Mouse (Mus musculus): ENCODE measurements around the gene Agmat. TPM values are rescaled to one million over a fixed set of nuclear protein-coding genes. Genes with fewer than 3 reads are reported as not detected.

Gene Agmat
- 18.4 and 18.5 TPM in 2 replicates for polyA plus RNA-seq (2015; fragmentation: Nextera tagmentation; extraction: Ambion mirVana)

DNA sequence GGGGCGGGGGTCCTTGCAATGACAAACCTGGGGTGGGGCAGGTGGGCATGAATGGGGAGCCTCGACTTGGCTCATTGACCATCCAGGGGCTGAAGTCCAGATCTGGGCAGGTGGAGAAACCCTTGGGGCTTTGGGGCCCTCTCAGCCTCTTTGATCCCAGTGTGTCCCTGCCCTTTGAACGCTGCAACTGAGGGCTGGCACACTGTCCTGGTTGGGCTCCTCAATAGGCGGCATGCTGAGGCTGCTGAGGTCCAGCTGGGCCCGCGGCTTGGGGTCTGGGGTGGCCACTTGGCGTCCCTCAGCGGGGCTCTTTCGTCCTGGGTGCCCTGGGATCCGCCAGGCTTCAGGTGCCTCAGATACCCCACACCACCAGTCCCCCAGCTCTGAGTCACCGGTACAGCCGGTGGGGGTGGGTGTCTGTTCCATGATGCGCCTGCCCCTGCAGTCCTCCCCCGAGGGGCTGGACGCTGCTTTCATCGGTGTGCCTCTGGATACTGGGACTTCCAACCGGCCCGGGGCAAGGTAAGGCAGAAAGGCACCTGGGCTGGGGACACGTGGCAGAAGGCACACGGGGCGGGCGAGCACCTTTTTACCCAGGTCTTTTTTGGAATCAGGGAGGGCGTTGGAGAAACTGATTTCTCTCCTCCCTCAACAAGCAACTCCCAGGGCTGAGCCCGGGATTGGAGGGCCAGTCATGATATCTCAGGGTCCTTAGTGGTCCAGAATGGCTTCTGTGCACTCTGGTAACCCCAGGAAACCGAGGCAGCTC lies at the start of gene Agmat:
Agmat (plus strand) TSS at position 95 of the 769 bp plus-strand sequence.
- H3K27ac ChIP-seq = peak within 1 kb of the TSS; percentile 65
- peak within 1 kb of the TSS; percentile 18 for H3K4me2 ChIP-seq
- H3K9ac ChIP-seq = peak within 1 kb of the TSS; percentile 46
- 34% methylated on average over 25 of the region's 25 CpGs for WGBS (ENCODE audit: insufficient replicate concordance)
- no peaks in the 10 kb centered on the region for H3K36me3 ChIP-seq
- peak within 1 kb of the TSS; percentile 37 for H3K4me3 ChIP-seq (replicated peaks)
- no peaks in the 10 kb centered on the region for H3K27me3 ChIP-seq
- ATAC-seq (ENCODE audit: low read depth) (no peak), DNase-seq (no peak)
- peaks cover 59% of the 10 kb centered on the region for H3K4me1 ChIP-seq (replicated peaks)
- H3K9me3 ChIP-seq (replicated peaks) = no peaks in the 10 kb centered on the region

DNA sequence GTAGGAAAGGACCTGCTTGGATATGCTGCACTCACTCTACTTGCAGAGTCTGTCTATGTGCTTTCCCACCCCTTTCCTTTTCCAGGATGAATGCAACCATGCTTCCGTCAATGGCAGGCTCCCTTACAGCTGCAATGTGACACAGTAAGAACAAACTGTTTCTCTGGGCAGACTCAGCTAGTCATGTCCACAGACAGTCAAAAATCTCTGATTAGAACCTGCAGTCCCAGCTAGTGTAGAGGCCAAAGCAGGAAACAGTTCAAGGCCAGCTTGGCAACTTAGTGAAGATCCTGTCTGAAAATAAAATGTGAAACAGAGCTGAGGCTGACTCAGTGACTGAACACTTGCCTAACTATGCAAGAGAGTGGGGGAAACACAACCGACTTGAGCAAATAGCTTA lies 41.8 kb upstream of the Agmat start:
- no peak for ATAC-seq (ENCODE audit: low read depth)
- no peak overlapping the region for H3K9ac ChIP-seq
- H3K9me3 ChIP-seq (replicated peaks) = no peaks in the 10 kb centered on the region
- WGBS (ENCODE audit: insufficient replicate concordance) = 88% methylated on average over 2 of the region's 2 CpGs
- no peak for DNase-seq
- H3K27me3 ChIP-seq = no peaks in the 10 kb centered on the region
- no peak overlapping the region for H3K27ac ChIP-seq
- H3K36me3 ChIP-seq = peaks cover 100% of the 10 kb centered on the region
- no peak overlapping the region for H3K4me3 ChIP-seq (replicated peaks)
- peaks cover 10% of the 10 kb centered on the region; the same call in 1 of the 2 replicates for H3K4me1 ChIP-seq (replicated peaks)
- no peak overlapping the region for H3K4me2 ChIP-seq

DNA sequence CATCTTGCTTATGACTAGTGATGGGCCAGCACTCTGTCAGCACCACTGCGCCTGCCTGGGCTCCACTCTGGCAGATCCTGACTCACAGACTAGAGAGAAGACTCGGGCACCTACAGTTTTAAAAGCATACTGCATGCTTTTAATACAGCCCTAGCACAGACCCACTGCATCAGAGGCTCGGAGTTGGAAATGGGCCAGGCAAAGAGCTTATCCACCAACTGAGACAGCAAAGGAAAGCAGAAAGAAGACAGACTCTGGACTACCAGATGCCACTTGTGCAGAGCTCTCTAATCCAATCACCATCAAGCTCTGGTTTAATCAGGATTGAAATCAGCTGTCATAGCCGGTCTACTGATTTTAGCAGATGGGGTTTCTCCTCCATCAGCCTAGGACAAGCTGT lies 41.1 kb upstream of the Agmat start:
- Histone ChIP-seq H3K36me3 (peaks cover 100% of the 10 kb centered on the region), H3K27me3 (no peaks in the 10 kb centered on the region), H3K9me3 (replicated peaks) (no peaks in the 10 kb centered on the region), H3K9ac (no peak overlapping the region), H3K27ac (no peak overlapping the region), H3K4me2 (no peak overlapping the region), H3K4me3 (replicated peaks) (no peak overlapping the region), H3K4me1 (replicated peaks) (peaks cover 3% of the 10 kb centered on the region; the same call in 1 of the 2 replicates)
- DNase-seq (no peak), ATAC-seq (ENCODE audit: low read depth) (no peak)
- WGBS (ENCODE audit: insufficient replicate concordance) = 86% methylated on average over 4 of the region's 4 CpGs

DNA sequence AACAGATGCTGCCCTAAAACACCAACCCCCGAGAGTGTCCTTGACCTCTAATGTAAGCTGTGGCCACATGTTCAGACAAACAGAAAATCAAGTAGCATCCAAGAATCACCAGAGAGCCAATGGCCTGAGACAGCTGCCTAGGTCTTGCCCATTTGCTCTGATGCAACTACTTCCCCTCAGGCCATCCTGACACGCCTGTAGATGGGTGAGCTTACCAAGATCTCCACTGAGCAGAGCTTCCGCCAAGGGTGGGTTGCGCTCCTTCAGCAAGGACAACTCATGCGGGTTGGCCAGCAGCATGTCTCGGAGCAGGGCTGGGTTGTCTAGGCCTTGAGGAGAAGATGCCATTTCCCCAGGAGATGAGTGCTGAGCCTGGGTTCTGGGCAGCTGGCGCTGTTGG lies 38.5 kb upstream of the Agmat start:
- H3K27ac ChIP-seq = no peak overlapping the region
- H3K4me1 ChIP-seq (replicated peaks) = 0 out of 2 replicates have a peak, but pooled peaks cover 3% of the 10 kb centered on the region
- H3K4me2 ChIP-seq = no peak overlapping the region
- 82% methylated on average over 7 of the region's 7 CpGs for WGBS (ENCODE audit: insufficient replicate concordance)
- H3K4me3 ChIP-seq (replicated peaks) = no peak overlapping the region
- H3K36me3 ChIP-seq = peaks cover 100% of the 10 kb centered on the region
- no peaks in the 10 kb centered on the region for H3K9me3 ChIP-seq (replicated peaks)
- no peaks in the 10 kb centered on the region for H3K27me3 ChIP-seq
- DNase-seq (no peak), ATAC-seq (ENCODE audit: low read depth) (0 out of 2 replicates have a peak, but pooled peaks have one; percentile 13)
- H3K9ac ChIP-seq = no peak overlapping the region

DNA sequence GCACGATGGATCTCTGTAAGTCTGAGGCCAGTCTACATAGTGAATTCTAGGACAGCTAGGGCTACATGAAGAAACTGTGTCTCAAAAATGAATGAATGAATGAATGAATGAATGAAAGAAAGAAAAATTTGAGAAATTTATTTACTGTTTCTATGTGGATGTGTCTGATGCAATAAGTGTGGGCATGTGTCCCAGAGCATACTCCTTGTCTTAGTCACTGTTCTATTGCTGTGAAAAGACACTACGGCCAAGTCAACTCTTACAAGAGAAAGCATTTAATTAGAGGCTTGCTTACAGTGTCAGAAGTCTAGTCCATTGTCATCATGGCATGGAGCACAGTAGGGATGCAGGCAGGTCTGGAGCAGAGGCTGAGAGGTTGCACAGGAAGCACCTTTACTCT lies 37.5 kb upstream of the Agmat start:
- Histone ChIP-seq H3K4me3 (replicated peaks) (no peak overlapping the region), H3K27ac (no peak overlapping the region), H3K4me2 (no peak overlapping the region), H3K9ac (no peak overlapping the region), H3K36me3 (peaks cover 100% of the 10 kb centered on the region), H3K27me3 (no peaks in the 10 kb centered on the region), H3K9me3 (replicated peaks) (no peaks in the 10 kb centered on the region), H3K4me1 (replicated peaks) (peaks cover 13% of the 10 kb centered on the region)
- no peak for DNase-seq
- ATAC-seq (ENCODE audit: low read depth) = no peak
- 89% methylated on average over 2 of the region's 2 CpGs for WGBS (ENCODE audit: insufficient replicate concordance)

DNA sequence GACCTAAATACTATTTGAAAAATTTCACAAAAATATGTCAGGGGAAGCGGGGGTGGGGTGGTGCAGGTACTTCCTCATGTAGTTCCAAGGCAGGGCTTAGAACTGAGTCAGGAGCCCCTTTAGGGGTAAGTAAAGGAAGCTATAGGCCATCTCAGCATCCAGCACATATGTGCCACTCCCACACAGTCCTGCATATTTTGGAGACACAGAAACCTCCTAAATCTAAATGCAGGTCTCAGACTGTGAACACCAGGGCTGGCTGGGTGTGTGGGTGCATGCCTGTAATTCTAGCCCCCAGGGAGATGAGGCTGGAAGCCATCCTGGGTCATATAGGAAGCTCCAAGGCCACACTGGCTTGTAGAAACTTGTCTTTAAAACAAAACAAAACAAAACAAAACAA lies 35.2 kb upstream of the Agmat start:
- ATAC-seq (ENCODE audit: low read depth) (no peak), DNase-seq (no peak)
- H3K9me3 ChIP-seq (replicated peaks) = no peaks in the 10 kb centered on the region
- WGBS (ENCODE audit: insufficient replicate concordance) = 75% methylated on average over 1 of the region's 1 CpGs
- no peak overlapping the region for H3K4me2 ChIP-seq
- H3K27me3 ChIP-seq = no peaks in the 10 kb centered on the region
- H3K27ac ChIP-seq = no peak overlapping the region
- no peak overlapping the region for H3K4me3 ChIP-seq (replicated peaks)
- H3K9ac ChIP-seq = no peak overlapping the region
- peaks cover 35% of the 10 kb centered on the region for H3K4me1 ChIP-seq (replicated peaks)
- peaks cover 95% of the 10 kb centered on the region for H3K36me3 ChIP-seq

DNA sequence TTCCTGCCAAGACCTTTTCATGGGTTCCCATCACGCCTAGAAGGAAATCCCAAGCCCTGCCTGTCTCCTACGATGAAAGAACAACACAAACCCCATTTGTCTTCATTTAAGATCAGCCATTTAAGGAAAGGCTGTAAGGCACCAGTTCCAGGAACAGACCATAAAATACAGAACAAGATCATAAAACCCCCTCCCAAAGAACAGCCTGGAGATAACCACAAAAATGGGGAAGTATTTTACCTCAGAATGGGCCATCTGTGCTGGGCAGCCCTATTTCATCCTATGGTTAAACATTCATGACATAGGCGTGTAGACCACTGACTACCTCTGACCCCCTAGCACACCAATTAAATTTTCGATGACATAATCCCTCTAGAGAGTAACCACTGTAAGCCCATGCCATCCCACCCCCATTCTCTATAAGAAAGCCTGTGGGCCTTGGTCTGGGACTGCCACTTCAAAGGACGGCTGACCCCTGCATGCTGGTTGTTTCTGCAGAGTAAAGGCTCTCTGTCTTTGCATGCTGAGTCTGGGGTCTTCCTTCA lies 32.8 kb upstream of the Agmat start:
- Histone ChIP-seq H3K27ac (no peak overlapping the region), H3K36me3 (peaks cover 91% of the 10 kb centered on the region), H3K27me3 (no peaks in the 10 kb centered on the region), H3K9ac (no peak overlapping the region), H3K4me1 (replicated peaks) (peaks cover 55% of the 10 kb centered on the region), H3K4me2 (no peak overlapping the region), H3K4me3 (replicated peaks) (no peak overlapping the region), H3K9me3 (replicated peaks) (no peaks in the 10 kb centered on the region)
- WGBS (ENCODE audit: insufficient replicate concordance) = 49% methylated on average over 5 of the region's 5 CpGs
- no peak for ATAC-seq (ENCODE audit: low read depth)
- DNase-seq = no peak

DNA sequence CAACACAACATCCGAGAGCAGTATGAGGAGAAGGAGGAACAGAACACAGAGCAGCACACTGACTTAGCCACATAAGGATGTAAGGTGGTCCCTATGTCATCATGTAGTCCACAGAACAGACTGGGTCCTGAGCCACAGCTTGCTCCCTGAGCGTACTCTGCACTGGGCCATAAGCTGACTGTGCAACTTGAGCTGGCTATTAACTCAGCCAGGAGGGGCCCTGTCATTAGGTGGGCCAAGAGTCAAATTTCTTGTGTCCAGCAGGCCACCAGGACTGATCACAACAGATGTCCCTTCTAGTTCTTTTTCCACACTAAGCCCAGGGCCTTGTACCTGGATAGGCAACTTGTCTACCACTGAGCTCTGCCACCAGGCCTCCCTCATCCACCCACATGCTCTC lies 31.4 kb upstream of the Agmat start:
- H3K9ac ChIP-seq = no peak overlapping the region
- H3K36me3 ChIP-seq = peaks cover 89% of the 10 kb centered on the region
- H3K4me3 ChIP-seq (replicated peaks) = no peak overlapping the region
- WGBS (ENCODE audit: insufficient replicate concordance) = 69% methylated on average over 2 of the region's 2 CpGs
- no peak overlapping the region for H3K4me2 ChIP-seq
- H3K4me1 ChIP-seq (replicated peaks) = peaks cover 67% of the 10 kb centered on the region
- peak overlapping the region; percentile 36 for H3K27ac ChIP-seq
- H3K9me3 ChIP-seq (replicated peaks) = peaks cover under 1% of the 10 kb centered on the region; the same call in 1 of the 2 replicates
- no peaks in the 10 kb centered on the region for H3K27me3 ChIP-seq
- DNase-seq = no peak
- peak; percentile 45; the same call in 1 of the 2 replicates for ATAC-seq (ENCODE audit: low read depth)

DNA sequence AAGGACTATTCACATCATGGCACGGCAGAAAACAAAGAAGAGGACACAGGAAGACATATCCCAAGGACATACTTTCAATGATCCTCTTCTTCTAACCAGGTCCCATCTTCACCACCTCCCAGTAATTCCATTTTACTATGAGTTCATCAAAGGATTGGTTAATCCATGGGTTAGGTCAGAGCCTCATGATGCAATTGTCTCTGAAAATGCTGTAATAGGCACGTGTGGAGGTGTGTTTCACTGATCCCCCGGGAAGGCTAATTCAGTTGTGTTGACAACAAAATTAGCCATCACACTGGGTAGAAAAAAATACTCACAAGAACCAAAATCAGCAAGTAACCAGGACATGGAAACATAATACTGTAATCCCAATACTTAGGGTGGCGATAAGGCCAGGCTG lies 28.8 kb upstream of the Agmat start:
- Histone ChIP-seq H3K27me3 (no peaks in the 10 kb centered on the region), H3K36me3 (peaks cover 74% of the 10 kb centered on the region), H3K9ac (no peak overlapping the region), H3K9me3 (replicated peaks) (peaks cover 4% of the 10 kb centered on the region; the same call in 1 of the 2 replicates), H3K27ac (no peak overlapping the region), H3K4me1 (replicated peaks) (peaks cover 91% of the 10 kb centered on the region), H3K4me2 (no peak overlapping the region), H3K4me3 (replicated peaks) (no peak overlapping the region)
- no peak for ATAC-seq (ENCODE audit: low read depth)
- no peak for DNase-seq
- WGBS (ENCODE audit: insufficient replicate concordance) = 76% methylated on average over 4 of the region's 4 CpGs

DNA sequence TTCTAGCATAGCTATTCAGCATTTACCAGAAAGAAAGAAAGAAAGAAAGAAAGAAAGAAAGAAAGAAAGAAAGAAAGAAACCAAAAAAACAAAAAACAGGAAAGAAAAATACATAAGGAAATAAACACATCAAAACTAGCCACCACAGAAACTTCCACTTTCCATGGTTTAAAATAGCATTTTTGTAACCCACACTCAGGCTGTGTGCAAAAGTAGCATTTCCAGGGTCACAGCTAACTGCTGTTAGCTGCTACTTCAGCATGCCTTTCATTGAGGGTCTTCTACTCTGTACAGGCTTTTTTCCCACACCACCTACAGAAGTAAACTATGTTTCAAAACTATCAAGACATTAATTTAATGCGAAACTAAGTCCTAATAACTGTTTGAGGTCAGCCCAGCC lies 27.2 kb upstream of the Agmat start:
- H3K4me3 ChIP-seq (replicated peaks) = no peak overlapping the region
- no peak overlapping the region for H3K27ac ChIP-seq
- peaks cover 4% of the 10 kb centered on the region; the same call in 1 of the 2 replicates for H3K9me3 ChIP-seq (replicated peaks)
- WGBS (ENCODE audit: insufficient replicate concordance) = 85% methylated on average over 1 of the region's 1 CpGs
- peaks cover 58% of the 10 kb centered on the region for H3K36me3 ChIP-seq
- no peak overlapping the region for H3K9ac ChIP-seq
- ATAC-seq (ENCODE audit: low read depth) (no peak), DNase-seq (no peak)
- peak overlapping the region; percentile 13; the same call in 1 of the 2 replicates for H3K4me2 ChIP-seq
- H3K4me1 ChIP-seq (replicated peaks) = peaks cover 83% of the 10 kb centered on the region
- no peaks in the 10 kb centered on the region for H3K27me3 ChIP-seq

DNA sequence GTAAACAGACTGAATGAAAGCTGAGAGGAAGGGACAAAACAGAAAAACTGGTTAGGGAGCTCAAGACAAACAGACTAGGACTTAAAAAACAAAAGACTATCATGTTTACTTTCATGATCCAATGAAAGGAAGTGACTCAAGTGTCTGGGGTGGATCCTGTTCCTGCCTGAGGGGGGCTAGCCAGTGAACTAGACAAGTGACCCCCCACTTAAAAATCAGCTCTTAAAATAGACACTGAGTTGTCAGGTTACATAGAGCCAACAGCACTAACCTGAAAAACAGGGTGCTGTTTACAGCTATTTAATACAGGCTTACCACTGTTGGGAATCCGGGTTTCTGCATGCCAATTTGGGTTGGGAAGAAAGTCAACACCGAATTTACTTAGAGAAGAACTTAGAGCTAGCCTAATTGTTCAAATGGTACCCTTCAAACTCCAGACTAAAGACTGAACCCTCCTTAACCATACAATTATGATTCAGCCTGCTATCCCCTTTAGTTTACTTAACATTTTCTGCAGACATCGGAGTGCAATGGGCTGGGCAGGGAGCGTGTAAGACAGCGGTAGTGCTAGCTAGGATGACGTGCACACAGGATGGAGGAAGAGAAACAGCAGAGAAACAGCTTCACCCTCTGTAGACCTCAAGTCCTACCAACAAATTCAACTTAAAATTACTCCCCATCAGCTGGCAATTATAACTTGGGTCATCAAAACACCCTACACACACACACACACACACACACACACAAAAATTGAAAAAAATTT lies 25.5 kb upstream of the Agmat start:
- no peak for DNase-seq
- Histone ChIP-seq H3K27ac (peak overlapping the region; percentile 97; the same call in 1 of the 2 replicates), H3K4me3 (replicated peaks) (peak overlapping the region; percentile 99), H3K27me3 (no peaks in the 10 kb centered on the region), H3K9ac (peak overlapping the region; percentile 99), H3K4me2 (peak overlapping the region; percentile 92), H3K36me3 (peaks cover 46% of the 10 kb centered on the region), H3K9me3 (replicated peaks) (peaks cover 4% of the 10 kb centered on the region; the same call in 1 of the 2 replicates), H3K4me1 (replicated peaks) (peaks cover 84% of the 10 kb centered on the region)
- WGBS (ENCODE audit: insufficient replicate concordance) = 69% methylated on average over 6 of the region's 6 CpGs
- no peak for ATAC-seq (ENCODE audit: low read depth)
